Mouse (Mus musculus): ENCODE results near the gene Fxyd1. TPM values are rescaled to one million over a fixed set of nuclear protein-coding genes. Genes with fewer than 3 reads are reported as not detected.

Fxyd1 gene
- polyA plus RNA-seq, 1 experiment from 2014 or later, result 26.8 TPM

Small RNA genes within 50 kb of the gene (microRNA-seq; reads per million reads assigned to microRNA genes)
- gene Mir7050, result not detected

Other genes starting within 250 kb of the Fxyd1 start
- 0.15 and 1.1 TPM in 2 replicates for gene Ffar2, start 233.4 kb downstream of the Fxyd1 start, polyA plus RNA-seq (2015; fragmentation: Nextera tagmentation; extraction: Ambion mirVana)
- gene Ffar3, start 201.0 kb downstream of the Fxyd1 start, polyA plus RNA-seq (2015; fragmentation: Nextera tagmentation; extraction: Ambion mirVana), result 0.14 TPM in 1 of 2 replicates, not detected in the other
- not detected in 2 replicates for gene Ffar1, start 195.6 kb downstream of the Fxyd1 start, polyA plus RNA-seq (2015; fragmentation: Nextera tagmentation; extraction: Ambion mirVana)
- 0.10 and 0.11 TPM in 2 replicates for gene Cd22, start 176.9 kb downstream of the Fxyd1 start, polyA plus RNA-seq (2015; fragmentation: Nextera tagmentation; extraction: Ambion mirVana)
- 4.7 and 4.8 TPM in 2 replicates for gene Mag, start 142.3 kb downstream of the Fxyd1 start, polyA plus RNA-seq (2015; fragmentation: Nextera tagmentation; extraction: Ambion mirVana)
- not detected in 2 replicates for gene Hamp2, start 132.5 kb downstream of the Fxyd1 start, polyA plus RNA-seq (2015; fragmentation: Nextera tagmentation; extraction: Ambion mirVana)
- not detected in 2 replicates for gene Hamp, start 113.2 kb downstream of the Fxyd1 start, polyA plus RNA-seq (2015; fragmentation: Nextera tagmentation; extraction: Ambion mirVana)
- gene Usf2, start 100.4 kb downstream of the Fxyd1 start, polyA plus RNA-seq (2015; fragmentation: Nextera tagmentation; extraction: Ambion mirVana), result 27.7 and 36.0 TPM in 2 replicates
- gene Lsr, start 83.7 kb downstream of the Fxyd1 start, polyA plus RNA-seq (2015; fragmentation: Nextera tagmentation; extraction: Ambion mirVana), result 19.2 and 37.4 TPM in 2 replicates
- gene Fam187b, start 83.4 kb downstream of the Fxyd1 start, polyA plus RNA-seq (2015; fragmentation: Nextera tagmentation; extraction: Ambion mirVana), result 0.20 and 1.4 TPM in 2 replicates
- gene Fxyd5, start 14.7 kb downstream of the Fxyd1 start, polyA plus RNA-seq (2015; fragmentation: Nextera tagmentation; extraction: Ambion mirVana), result 22.2 and 27.8 TPM in 2 replicates
- 357 and 417 TPM in 2 replicates for gene Fxyd7, start 5.7 kb downstream of the Fxyd1 start, polyA plus RNA-seq (2015; fragmentation: Nextera tagmentation; extraction: Ambion mirVana)
- 1.3 and 1.7 TPM in 2 replicates for gene Lgi4, start 2.1 kb upstream of the Fxyd1 start, polyA plus RNA-seq (2015; fragmentation: Nextera tagmentation; extraction: Ambion mirVana)
- 0.79 and 14.6 TPM in 2 replicates for gene Fxyd3, start 19.5 kb upstream of the Fxyd1 start, polyA plus RNA-seq (2015; fragmentation: Nextera tagmentation; extraction: Ambion mirVana)
- 0.50 and 4.0 TPM in 2 replicates for gene Hpn, start 58.1 kb upstream of the Fxyd1 start, polyA plus RNA-seq (2015; fragmentation: Nextera tagmentation; extraction: Ambion mirVana)
- gene Scn1b, start 69.8 kb upstream of the Fxyd1 start, polyA plus RNA-seq (2015; fragmentation: Nextera tagmentation; extraction: Ambion mirVana), result 21.1 and 24.8 TPM in 2 replicates
- 174 and 212 TPM in 2 replicates for gene Gramd1a, start 98.7 kb upstream of the Fxyd1 start, polyA plus RNA-seq (2015; fragmentation: Nextera tagmentation; extraction: Ambion mirVana)
- gene Scgb2b2, start 233.3 kb upstream of the Fxyd1 start, polyA plus RNA-seq (2015; fragmentation: Nextera tagmentation; extraction: Ambion mirVana), result not detected in 2 replicates
- gene Scgb1b2, start 234.6 kb upstream of the Fxyd1 start, polyA plus RNA-seq (2015; fragmentation: Nextera tagmentation; extraction: Ambion mirVana), result not detected in 2 replicates